Mouse (Mus musculus): ENCODE measurements at regions not wholly inside any gene's neighbourhood (a gene's known extent, or its start where the extent isn't known, plus 50 kb on each side); places are given as distances from the start of the nearest gene placed in this dataset.

- no peak overlapping the region for H3K27ac ChIP-seq (ENCODE audit: low read length)
- H3K4me2 ChIP-seq (ENCODE audit: low read length): no peak overlapping the region
- H3K9ac ChIP-seq (ENCODE audit: low read depth, low read length): no peak overlapping the region
- no peaks in the 10 kb centered on the region for H3K36me3 ChIP-seq (ENCODE audit: control insufficient read depth, insufficient read depth, low read length)
- H3K27me3 ChIP-seq (ENCODE audit: control insufficient read depth, insufficient read depth, low read depth, low read length): no peaks in the 10 kb centered on the region
- ATAC-seq: no peak
- H3K9me3 ChIP-seq (replicated peaks; ENCODE audit: control insufficient read depth, low read length, poor library complexity, severe bottlenecking): peaks cover under 1% of the 10 kb centered on the region; the same call in 1 of the 2 replicates
- no peaks in the 10 kb centered on the region for H3K4me1 ChIP-seq (ENCODE audit: control insufficient read depth, insufficient read depth, low read length)
- 47% methylated on average over 5 of the region's 5 CpGs for WGBS
- no peak overlapping the region for H3K4me3 ChIP-seq (ENCODE audit: low read depth, low read length)
These were observed 133.0 kb upstream of the Btbd3 start for GRCm38 (mm10) chr2:138123331-138123730.

DNA sequence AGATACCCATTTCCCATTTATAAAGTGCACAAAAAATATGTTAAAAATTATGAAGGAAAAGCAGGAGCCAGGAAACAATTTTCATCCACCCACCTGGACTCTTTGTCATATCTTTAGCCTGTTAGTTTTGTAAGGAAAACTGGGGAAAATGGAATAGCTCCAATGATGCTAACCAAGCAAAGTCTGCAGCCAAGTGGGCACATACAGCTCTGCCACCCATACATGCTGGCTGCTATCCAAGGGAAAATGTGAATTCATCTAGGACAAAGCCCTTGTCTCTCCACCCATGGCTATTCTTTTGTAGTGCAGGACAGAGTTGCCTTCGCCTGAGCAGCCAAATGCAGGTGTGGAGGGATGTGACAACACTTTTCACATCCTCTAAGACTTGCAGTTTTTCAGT lies 135.5 kb upstream of the Btbd3 start:
- Histone ChIP-seq H3K4me3 (ENCODE audit: low read depth, low read length) (no peak overlapping the region), H3K36me3 (ENCODE audit: control insufficient read depth, insufficient read depth, low read length) (no peaks in the 10 kb centered on the region), H3K9ac (ENCODE audit: low read depth, low read length) (no peak overlapping the region), H3K9me3 (replicated peaks; ENCODE audit: control insufficient read depth, low read length, poor library complexity, severe bottlenecking) (peaks cover 6% of the 10 kb centered on the region; the same call in 1 of the 2 replicates), H3K27ac (ENCODE audit: low read length) (no peak overlapping the region), H3K4me2 (ENCODE audit: low read length) (no peak overlapping the region), H3K27me3 (ENCODE audit: control insufficient read depth, insufficient read depth, low read depth, low read length) (no peaks in the 10 kb centered on the region), H3K4me1 (ENCODE audit: control insufficient read depth, insufficient read depth, low read length) (no peaks in the 10 kb centered on the region)
- WGBS: 62% methylated on average over 1 of the region's 1 CpGs
- ATAC-seq: no peak

GRCm38 (mm10) chr2:138120131-138120530 lies 136.2 kb upstream of the Btbd3 start:
- Histone ChIP-seq H3K36me3 (ENCODE audit: control insufficient read depth, insufficient read depth, low read length) (no peaks in the 10 kb centered on the region), H3K4me3 (ENCODE audit: low read depth, low read length) (no peak overlapping the region), H3K27ac (ENCODE audit: low read length) (no peak overlapping the region), H3K27me3 (ENCODE audit: control insufficient read depth, insufficient read depth, low read depth, low read length) (no peaks in the 10 kb centered on the region), H3K4me2 (ENCODE audit: low read length) (no peak overlapping the region), H3K4me1 (ENCODE audit: control insufficient read depth, insufficient read depth, low read length) (no peaks in the 10 kb centered on the region), H3K9me3 (replicated peaks; ENCODE audit: control insufficient read depth, low read length, poor library complexity, severe bottlenecking) (peaks cover 6% of the 10 kb centered on the region; the same call in 1 of the 2 replicates), H3K9ac (ENCODE audit: low read depth, low read length) (no peak overlapping the region)
- WGBS: 80% methylated on average over 2 of the region's 2 CpGs
- no peak for ATAC-seq

GRCm38 (mm10) chr2:138099777-138100176 lies 156.6 kb upstream of the Btbd3 start:
- Histone ChIP-seq H3K9me3 (replicated peaks; ENCODE audit: control insufficient read depth, low read length, poor library complexity, severe bottlenecking) (no peaks in the 10 kb centered on the region), H3K4me2 (ENCODE audit: low read length) (no peak overlapping the region), H3K4me1 (ENCODE audit: control insufficient read depth, insufficient read depth, low read length) (no peaks in the 10 kb centered on the region), H3K4me3 (ENCODE audit: low read depth, low read length) (no peak overlapping the region), H3K36me3 (ENCODE audit: control insufficient read depth, insufficient read depth, low read length) (no peaks in the 10 kb centered on the region), H3K27ac (ENCODE audit: low read length) (no peak overlapping the region), H3K9ac (ENCODE audit: low read depth, low read length) (no peak overlapping the region), H3K27me3 (ENCODE audit: control insufficient read depth, insufficient read depth, low read depth, low read length) (no peaks in the 10 kb centered on the region)
- ATAC-seq: no peak
- 91% methylated on average over 2 of the region's 2 CpGs for WGBS

DNA sequence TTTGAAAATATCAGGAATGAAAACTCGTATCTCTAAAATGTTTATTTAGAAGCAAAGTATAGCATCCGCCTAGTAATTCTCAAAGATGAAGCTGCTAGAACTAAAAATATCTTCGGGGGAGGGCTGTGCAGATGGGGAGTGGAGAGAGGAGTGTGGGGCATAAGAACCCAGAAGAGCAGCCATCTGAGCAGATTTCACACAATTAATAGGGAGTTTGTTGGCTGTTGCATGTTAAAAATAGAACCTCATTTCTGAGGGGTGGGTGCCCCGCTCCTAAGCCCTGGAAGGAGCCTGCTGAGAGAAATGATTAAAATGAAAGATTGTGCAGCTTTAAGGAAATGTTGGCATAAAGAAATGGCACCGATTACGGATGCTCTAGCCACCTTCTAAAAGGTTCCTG lies 171.0 kb upstream of the Btbd3 start:
- Histone ChIP-seq H3K27me3 (ENCODE audit: control insufficient read depth, insufficient read depth, low read depth, low read length) (no peaks in the 10 kb centered on the region), H3K4me1 (ENCODE audit: control insufficient read depth, insufficient read depth, low read length) (no peaks in the 10 kb centered on the region), H3K4me3 (ENCODE audit: low read depth, low read length) (no peak overlapping the region), H3K27ac (ENCODE audit: low read length) (no peak overlapping the region), H3K9ac (ENCODE audit: low read depth, low read length) (no peak overlapping the region), H3K36me3 (ENCODE audit: control insufficient read depth, insufficient read depth, low read length) (no peaks in the 10 kb centered on the region), H3K4me2 (ENCODE audit: low read length) (no peak overlapping the region), H3K9me3 (replicated peaks; ENCODE audit: control insufficient read depth, low read length, poor library complexity, severe bottlenecking) (0 out of 2 replicates have a peak, but pooled peaks cover 2% of the 10 kb centered on the region)
- ATAC-seq: no peak
- WGBS: 77% methylated on average over 6 of the region's 6 CpGs

DNA sequence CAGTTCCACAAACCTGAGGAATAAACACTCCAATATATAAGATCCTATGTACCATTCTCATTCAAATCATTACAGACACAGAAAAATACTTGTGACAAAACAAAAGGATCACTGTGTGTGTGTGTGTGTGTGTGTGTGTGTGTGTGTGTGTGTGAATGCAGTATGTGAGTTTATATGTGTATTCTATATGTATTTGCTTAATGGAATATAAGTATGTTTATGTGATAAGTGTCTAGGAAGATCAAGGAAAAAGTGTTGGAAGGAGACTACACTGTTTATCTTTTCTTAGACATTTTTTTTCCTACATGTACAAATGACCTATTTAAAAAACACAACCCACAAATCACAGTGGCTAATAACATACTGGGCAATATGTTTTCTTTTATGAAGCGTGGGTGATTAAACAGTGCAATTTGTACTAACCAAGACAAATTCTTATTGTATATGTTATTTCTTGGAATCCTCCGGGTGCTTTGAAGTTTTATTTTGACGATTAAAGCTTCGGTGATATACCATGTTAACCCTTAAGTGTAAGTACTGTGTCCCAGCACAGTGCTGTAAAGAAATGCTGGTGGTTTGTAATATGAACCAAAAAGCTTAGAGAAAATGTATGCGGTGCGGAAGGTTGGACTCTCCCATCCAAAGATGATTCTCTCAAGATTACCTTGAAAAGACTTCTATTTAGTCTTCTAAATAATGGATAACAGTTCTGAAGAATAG lies 171.6 kb upstream of the Btbd3 start:
- 89% methylated on average over 6 of the region's 6 CpGs for WGBS
- no peak for ATAC-seq

DNA sequence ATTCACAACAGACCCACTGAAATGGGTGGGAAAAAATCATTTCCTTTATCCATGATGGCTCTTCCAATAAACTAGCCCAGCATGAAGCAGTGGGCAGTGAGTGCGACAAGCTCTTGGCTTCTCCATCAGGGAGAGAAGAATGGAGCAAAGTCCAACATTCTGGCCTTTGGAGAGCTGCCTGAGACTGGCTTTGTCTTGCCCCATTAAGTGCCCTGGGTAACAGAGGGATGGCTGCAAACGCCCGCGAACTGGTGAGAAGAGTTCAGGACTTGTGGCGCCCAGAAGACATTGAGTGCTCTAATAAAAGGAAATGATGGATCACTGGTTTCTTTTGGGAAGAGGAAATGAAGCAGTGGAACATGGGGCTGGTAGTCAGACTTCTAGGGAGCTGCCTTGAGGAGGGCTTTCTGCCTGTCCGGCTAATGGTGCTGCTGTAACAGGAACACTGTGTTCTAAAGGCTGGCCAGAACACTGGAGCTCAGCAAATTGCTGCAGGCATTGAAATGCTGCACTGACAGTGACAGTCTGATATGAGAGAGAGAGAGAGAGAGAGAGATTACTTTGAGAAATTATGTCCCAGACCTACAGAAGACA lies 182.2 kb upstream of the Btbd3 start:
- Histone ChIP-seq H3K9me3 (replicated peaks; ENCODE audit: control insufficient read depth, low read length, poor library complexity, severe bottlenecking) (no peaks in the 10 kb centered on the region), H3K27ac (ENCODE audit: low read length) (no peak overlapping the region), H3K36me3 (ENCODE audit: control insufficient read depth, insufficient read depth, low read length) (no peaks in the 10 kb centered on the region), H3K27me3 (ENCODE audit: control insufficient read depth, insufficient read depth, low read depth, low read length) (no peaks in the 10 kb centered on the region), H3K4me3 (ENCODE audit: low read depth, low read length) (no peak overlapping the region), H3K9ac (ENCODE audit: low read depth, low read length) (no peak overlapping the region), H3K4me2 (ENCODE audit: low read length) (no peak overlapping the region), H3K4me1 (ENCODE audit: control insufficient read depth, insufficient read depth, low read length) (0 out of 2 replicates have a peak, but pooled peaks cover 3% of the 10 kb centered on the region)
- WGBS: 71% methylated on average over 6 of the region's 6 CpGs
- no peak for ATAC-seq

More for the DNA sequence above, 171.6 kb upstream of the Btbd3 start:
- Histone ChIP-seq H3K4me2 (ENCODE audit: low read length) (no peak overlapping the region), H3K36me3 (ENCODE audit: control insufficient read depth, insufficient read depth, low read length) (no peaks in the 10 kb centered on the region), H3K9ac (ENCODE audit: low read depth, low read length) (no peak overlapping the region), H3K9me3 (replicated peaks; ENCODE audit: control insufficient read depth, low read length, poor library complexity, severe bottlenecking) (0 out of 2 replicates have a peak, but pooled peaks cover 2% of the 10 kb centered on the region), H3K4me3 (ENCODE audit: low read depth, low read length) (no peak overlapping the region), H3K27me3 (ENCODE audit: control insufficient read depth, insufficient read depth, low read depth, low read length) (no peaks in the 10 kb centered on the region), H3K4me1 (ENCODE audit: control insufficient read depth, insufficient read depth, low read length) (no peaks in the 10 kb centered on the region), H3K27ac (ENCODE audit: low read length) (no peak overlapping the region)

DNA sequence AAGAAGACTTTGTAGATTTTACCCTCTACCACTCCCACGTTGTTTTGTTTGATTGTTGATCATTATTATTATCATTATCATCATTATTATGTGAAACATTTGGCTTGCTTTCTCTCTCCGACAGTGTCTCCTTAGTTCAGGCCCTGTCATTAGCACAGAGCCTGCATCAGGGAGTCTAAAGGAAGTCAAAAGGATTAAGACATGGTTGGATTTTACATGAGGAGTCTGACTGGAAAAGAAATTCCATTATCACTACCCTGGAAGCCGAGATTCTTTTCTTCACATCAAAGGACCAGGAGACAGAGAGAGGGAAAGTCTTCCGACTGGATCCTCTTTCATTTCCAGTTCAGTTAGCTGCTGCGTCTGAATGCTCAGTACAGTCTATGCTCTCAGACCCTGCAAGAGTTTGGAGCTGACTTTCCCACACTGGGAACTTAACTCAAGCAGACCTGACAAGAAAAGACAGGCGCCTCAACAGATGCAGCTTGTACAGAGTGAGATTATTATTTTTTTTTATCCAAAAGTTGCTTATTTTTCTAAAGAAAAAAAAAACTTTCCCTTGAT lies 184.1 kb upstream of the Btbd3 start:
- no peaks in the 10 kb centered on the region for H3K36me3 ChIP-seq (ENCODE audit: control insufficient read depth, insufficient read depth, low read length)
- no peaks in the 10 kb centered on the region for H3K27me3 ChIP-seq (ENCODE audit: control insufficient read depth, insufficient read depth, low read depth, low read length)
- H3K27ac ChIP-seq (ENCODE audit: low read length): no peak overlapping the region
- H3K4me1 ChIP-seq (ENCODE audit: control insufficient read depth, insufficient read depth, low read length): 0 out of 2 replicates have a peak, but pooled peaks cover 3% of the 10 kb centered on the region
- 15% methylated on average over 6 of the region's 6 CpGs for WGBS
- H3K9me3 ChIP-seq (replicated peaks; ENCODE audit: control insufficient read depth, low read length, poor library complexity, severe bottlenecking): no peaks in the 10 kb centered on the region
- ATAC-seq: no peak
- H3K4me3 ChIP-seq (ENCODE audit: low read depth, low read length): no peak overlapping the region
- H3K9ac ChIP-seq (ENCODE audit: low read depth, low read length): no peak overlapping the region
- H3K4me2 ChIP-seq (ENCODE audit: low read length): no peak overlapping the region

GRCm38 (mm10) chr2:138053081-138053480 lies 203.3 kb upstream of the Btbd3 start:
- H3K9me3 ChIP-seq (replicated peaks; ENCODE audit: control insufficient read depth, low read length, poor library complexity, severe bottlenecking): no peaks in the 10 kb centered on the region
- no peaks in the 10 kb centered on the region for H3K27me3 ChIP-seq (ENCODE audit: control insufficient read depth, insufficient read depth, low read depth, low read length)
- H3K36me3 ChIP-seq (ENCODE audit: control insufficient read depth, insufficient read depth, low read length): no peaks in the 10 kb centered on the region
- no peak overlapping the region for H3K27ac ChIP-seq (ENCODE audit: low read length)
- 88% methylated on average over 4 of the region's 4 CpGs for WGBS
- no peak overlapping the region for H3K4me3 ChIP-seq (ENCODE audit: low read depth, low read length)
- no peak overlapping the region for H3K9ac ChIP-seq (ENCODE audit: low read depth, low read length)
- no peaks in the 10 kb centered on the region for H3K4me1 ChIP-seq (ENCODE audit: control insufficient read depth, insufficient read depth, low read length)
- ATAC-seq: no peak
- H3K4me2 ChIP-seq (ENCODE audit: low read length): no peak overlapping the region
